Mouse (Mus musculus): ENCODE data around the gene Zfp787. TPM values are rescaled to one million over a fixed set of nuclear protein-coding genes. Genes with fewer than 3 reads are reported as not detected.

The Zfp787 gene
- polyA plus RNA-seq, 1 experiment from 2014 or later, result 27.7 TPM

DNA sequence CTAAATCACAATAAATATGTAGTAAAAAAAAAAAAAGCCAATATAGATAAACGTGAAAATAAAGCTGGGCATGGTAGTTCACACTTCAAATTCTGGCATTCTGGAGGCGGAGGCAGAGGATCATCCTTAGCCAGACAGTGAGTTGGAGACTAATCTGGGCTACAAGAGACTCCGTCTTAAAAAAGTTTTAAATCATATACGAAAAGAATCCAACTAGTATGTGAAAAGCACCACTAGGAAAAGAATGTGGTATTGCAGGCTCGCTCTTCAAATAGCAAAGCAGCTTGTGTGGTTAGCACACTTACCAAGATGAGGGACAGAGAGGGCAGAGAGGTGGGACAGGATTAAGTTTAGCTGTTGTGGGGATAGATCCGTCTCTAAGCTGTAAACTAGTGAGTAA lies 15.1 kb upstream of the Zfp787 start:
- ATAC-seq (ENCODE audit: low FRiP score, low TSS enrichment), result no peak
- peaks cover 8% of the 10 kb centered on the region; the same call in 1 of the 2 replicates for H3K36me3 ChIP-seq (ENCODE audit: insufficient read depth, low read length)
- H3K4me2 ChIP-seq (replicated peaks; ENCODE audit: low read depth, low read length), result peak overlapping the region; percentile 95
- H3K27ac ChIP-seq (ENCODE audit: low read length), result peak overlapping the region; percentile 91
- H3K9ac ChIP-seq (replicated peaks; ENCODE audit: low read length), result peak overlapping the region; percentile 67
- H3K9me3 ChIP-seq (ENCODE audit: low read length), result no peaks in the 10 kb centered on the region
- peaks cover 15% of the 10 kb centered on the region for H3K4me1 ChIP-seq (ENCODE audit: insufficient read depth, low read length)
- H3K27me3 ChIP-seq (ENCODE audit: insufficient read depth, low read length), result no peaks in the 10 kb centered on the region
- H3K4me3 ChIP-seq (ENCODE audit: low read length), result peak overlapping the region; percentile 74
- 48% methylated on average over 6 of the region's 6 CpGs for WGBS

DNA sequence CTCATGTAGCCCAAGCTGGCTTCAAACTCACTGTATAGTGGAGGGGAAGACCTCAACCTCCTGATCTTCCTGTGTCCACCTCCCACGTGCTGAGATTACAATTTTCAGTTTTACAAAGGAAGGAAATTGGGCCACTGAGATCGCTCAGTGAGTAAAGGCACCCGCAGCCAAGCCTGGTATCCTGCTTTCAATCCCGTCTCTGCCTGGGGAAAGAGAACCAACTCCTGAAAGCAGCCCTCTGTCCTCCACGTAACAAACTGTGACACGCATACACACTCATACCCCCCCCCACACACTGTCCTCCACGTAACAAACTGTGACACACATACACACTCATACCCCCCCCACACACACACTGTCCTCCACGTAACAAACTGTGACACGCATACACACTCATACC lies 14.6 kb upstream of the Zfp787 start:
- Histone ChIP-seq H3K9ac (replicated peaks; ENCODE audit: low read length) (no peak overlapping the region), H3K27ac (ENCODE audit: low read length) (no peak overlapping the region), H3K4me2 (replicated peaks; ENCODE audit: low read depth, low read length) (no peak overlapping the region), H3K4me3 (ENCODE audit: low read length) (no peak overlapping the region), H3K27me3 (ENCODE audit: insufficient read depth, low read length) (no peaks in the 10 kb centered on the region), H3K4me1 (ENCODE audit: insufficient read depth, low read length) (peaks cover 15% of the 10 kb centered on the region), H3K36me3 (ENCODE audit: insufficient read depth, low read length) (peaks cover 4% of the 10 kb centered on the region; the same call in 1 of the 2 replicates), H3K9me3 (ENCODE audit: low read length) (no peaks in the 10 kb centered on the region)
- WGBS, result 73% methylated on average over 9 of the region's 9 CpGs
- no peak for ATAC-seq (ENCODE audit: low FRiP score, low TSS enrichment)

DNA sequence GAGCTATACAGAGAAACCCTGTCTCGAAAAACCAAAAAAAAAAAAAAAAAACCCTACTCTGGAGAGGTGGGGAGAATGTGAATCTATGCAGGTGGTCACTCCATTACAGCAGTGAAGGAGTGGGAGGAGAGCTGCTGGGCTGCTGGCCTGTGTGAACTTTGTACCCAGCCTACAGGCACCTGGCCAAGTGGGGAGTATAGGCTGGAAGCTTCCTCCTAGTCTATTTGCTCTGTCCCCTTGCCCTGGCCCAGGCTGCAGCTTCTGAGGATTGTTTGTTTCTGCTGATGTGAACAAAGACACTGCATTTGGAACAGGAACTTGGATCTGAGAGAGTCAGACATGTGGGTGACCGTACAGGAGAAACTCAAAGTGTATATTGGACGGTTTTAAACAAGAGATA lies 13.6 kb upstream of the Zfp787 start:
- WGBS, result 55% methylated on average over 3 of the region's 3 CpGs

DNA sequence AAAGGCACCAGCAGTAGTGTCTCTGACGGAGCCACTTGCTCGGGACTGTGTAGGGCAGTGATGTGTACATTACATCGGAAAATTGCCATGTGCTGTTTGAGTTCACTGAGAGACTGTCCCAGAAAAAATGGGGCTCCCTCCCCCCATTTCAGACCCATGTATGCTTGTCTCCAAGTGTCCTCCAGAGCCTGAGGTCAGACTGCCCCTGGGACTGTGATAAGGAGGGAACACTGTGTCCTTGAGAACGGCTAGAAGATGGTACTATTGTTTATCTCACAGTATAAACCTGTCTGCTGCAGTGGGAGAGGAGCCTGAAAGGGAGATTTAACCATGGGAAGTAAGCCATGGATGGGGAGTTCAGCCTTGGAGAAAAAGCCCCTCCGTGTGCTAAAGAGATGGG lies 8.9 kb upstream of the Zfp787 start:
- no peak overlapping the region for H3K4me2 ChIP-seq (replicated peaks; ENCODE audit: low read depth, low read length)
- H3K27me3 ChIP-seq (ENCODE audit: insufficient read depth, low read length), result no peaks in the 10 kb centered on the region
- H3K4me1 ChIP-seq (ENCODE audit: insufficient read depth, low read length), result no peaks in the 10 kb centered on the region
- no peak overlapping the region for H3K4me3 ChIP-seq (ENCODE audit: low read length)
- ATAC-seq (ENCODE audit: low FRiP score, low TSS enrichment), result no peak
- H3K36me3 ChIP-seq (ENCODE audit: insufficient read depth, low read length), result no peaks in the 10 kb centered on the region
- H3K9me3 ChIP-seq (ENCODE audit: low read length), result no peaks in the 10 kb centered on the region
- 55% methylated on average over 5 of the region's 5 CpGs for WGBS
- H3K9ac ChIP-seq (replicated peaks; ENCODE audit: low read length), result no peak overlapping the region
- H3K27ac ChIP-seq (ENCODE audit: low read length), result no peak overlapping the region

More for the DNA sequence above, 13.6 kb upstream of the Zfp787 start:
- H3K27me3 ChIP-seq (ENCODE audit: insufficient read depth, low read length), result no peaks in the 10 kb centered on the region
- H3K4me3 ChIP-seq (ENCODE audit: low read length), result no peak overlapping the region
- peak overlapping the region; percentile 62; the same call in 1 of the 2 replicates for H3K27ac ChIP-seq (ENCODE audit: low read length)
- H3K36me3 ChIP-seq (ENCODE audit: insufficient read depth, low read length), result no peaks in the 10 kb centered on the region
- H3K9ac ChIP-seq (replicated peaks; ENCODE audit: low read length), result no peak overlapping the region
- H3K9me3 ChIP-seq (ENCODE audit: low read length), result no peaks in the 10 kb centered on the region
- no peak for ATAC-seq (ENCODE audit: low FRiP score, low TSS enrichment)
- no peak overlapping the region for H3K4me2 ChIP-seq (replicated peaks; ENCODE audit: low read depth, low read length)
- peaks cover 15% of the 10 kb centered on the region for H3K4me1 ChIP-seq (ENCODE audit: insufficient read depth, low read length)

DNA sequence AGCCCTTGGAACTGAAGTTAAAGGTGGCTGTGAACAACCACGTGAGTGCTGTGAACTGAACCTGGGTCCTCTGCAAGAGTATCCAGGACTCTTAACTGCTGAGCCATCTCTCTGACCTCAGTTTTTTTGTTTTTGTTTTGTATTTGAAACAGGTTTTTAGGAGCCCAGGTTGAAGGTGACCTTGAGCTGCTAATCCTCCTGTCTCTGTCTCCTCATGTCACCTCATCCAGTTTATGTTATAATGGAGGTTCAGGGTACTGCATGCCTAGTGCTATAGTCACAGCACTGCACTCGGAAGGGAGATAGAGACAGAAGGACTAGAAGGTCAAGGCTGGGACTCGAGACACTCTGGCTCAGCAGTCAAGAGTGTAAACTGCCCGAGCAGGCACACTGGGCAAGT lies 6.4 kb upstream of the Zfp787 start:
- H3K4me1 ChIP-seq (ENCODE audit: insufficient read depth, low read length), result peaks cover 4% of the 10 kb centered on the region
- no peaks in the 10 kb centered on the region for H3K36me3 ChIP-seq (ENCODE audit: insufficient read depth, low read length)
- no peaks in the 10 kb centered on the region for H3K27me3 ChIP-seq (ENCODE audit: insufficient read depth, low read length)
- 77% methylated on average over 4 of the region's 4 CpGs for WGBS
- no peak overlapping the region for H3K27ac ChIP-seq (ENCODE audit: low read length)
- no peak overlapping the region for H3K9ac ChIP-seq (replicated peaks; ENCODE audit: low read length)
- H3K4me3 ChIP-seq (ENCODE audit: low read length), result no peak overlapping the region
- no peak overlapping the region for H3K4me2 ChIP-seq (replicated peaks; ENCODE audit: low read depth, low read length)
- no peaks in the 10 kb centered on the region for H3K9me3 ChIP-seq (ENCODE audit: low read length)
- no peak for ATAC-seq (ENCODE audit: low FRiP score, low TSS enrichment)

DNA sequence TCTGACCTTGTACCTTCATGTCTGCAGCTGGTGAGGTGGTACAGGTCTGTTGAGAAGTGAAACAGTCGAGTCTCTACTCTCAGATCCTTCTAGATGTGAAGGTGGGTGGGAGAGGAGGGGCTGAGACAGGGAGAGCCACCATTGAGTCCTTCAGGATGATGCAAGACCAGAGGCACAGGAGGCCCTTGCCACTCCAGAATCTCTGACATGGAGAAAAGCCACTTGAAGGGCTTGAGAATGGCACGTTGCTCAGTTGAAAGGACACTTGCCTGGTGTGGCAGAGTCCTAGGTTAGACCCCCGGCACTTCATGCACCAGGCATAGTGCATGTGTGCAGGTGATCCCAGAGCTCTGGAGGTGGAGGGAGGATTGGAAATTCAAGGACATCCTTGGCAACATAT lies 5.7 kb upstream of the Zfp787 start:
- no peaks in the 10 kb centered on the region for H3K36me3 ChIP-seq (ENCODE audit: insufficient read depth, low read length)

DNA sequence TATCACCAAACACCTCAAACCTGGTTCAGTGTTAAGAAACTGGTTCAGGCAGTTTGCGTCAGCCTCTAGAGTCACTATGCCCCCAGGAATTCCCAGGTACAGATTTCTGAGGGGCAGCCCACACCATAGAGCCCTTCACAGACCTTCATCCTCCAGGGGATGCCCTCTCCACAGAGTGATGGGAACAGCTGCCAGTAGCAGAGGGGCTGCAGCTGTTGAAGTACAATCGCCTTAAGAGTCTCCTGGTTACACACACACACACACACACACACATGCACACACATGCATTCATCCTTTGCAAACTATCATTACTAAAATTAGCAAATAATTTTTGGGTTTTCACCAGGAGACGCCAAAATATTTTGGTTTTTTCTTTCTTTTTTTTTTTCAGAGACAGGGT lies 3.8 kb upstream of the Zfp787 start:
- no peaks in the 10 kb centered on the region for H3K36me3 ChIP-seq (ENCODE audit: insufficient read depth, low read length)
- peaks cover 14% of the 10 kb centered on the region for H3K4me1 ChIP-seq (ENCODE audit: insufficient read depth, low read length)
- 84% methylated on average over 3 of the region's 3 CpGs for WGBS
- no peaks in the 10 kb centered on the region for H3K9me3 ChIP-seq (ENCODE audit: low read length)
- no peak overlapping the region for H3K9ac ChIP-seq (replicated peaks; ENCODE audit: low read length)
- no peaks in the 10 kb centered on the region for H3K27me3 ChIP-seq (ENCODE audit: insufficient read depth, low read length)
- no peak for ATAC-seq (ENCODE audit: low FRiP score, low TSS enrichment)
- no peak overlapping the region for H3K4me3 ChIP-seq (ENCODE audit: low read length)
- H3K4me2 ChIP-seq (replicated peaks; ENCODE audit: low read depth, low read length), result no peak overlapping the region
- 0 out of 2 replicates have a peak overlapping the region, but pooled peaks have one; percentile 36 for H3K27ac ChIP-seq (ENCODE audit: low read length)

More for the DNA sequence above, 5.7 kb upstream of the Zfp787 start:
- Histone ChIP-seq H3K27me3 (ENCODE audit: insufficient read depth, low read length) (no peaks in the 10 kb centered on the region), H3K9me3 (ENCODE audit: low read length) (no peaks in the 10 kb centered on the region), H3K4me2 (replicated peaks; ENCODE audit: low read depth, low read length) (no peak overlapping the region), H3K9ac (replicated peaks; ENCODE audit: low read length) (no peak overlapping the region), H3K4me3 (ENCODE audit: low read length) (no peak overlapping the region), H3K27ac (ENCODE audit: low read length) (no peak overlapping the region), H3K4me1 (ENCODE audit: insufficient read depth, low read length) (peaks cover 10% of the 10 kb centered on the region)
- ATAC-seq (ENCODE audit: low FRiP score, low TSS enrichment), result no peak
- 60% methylated on average over 3 of the region's 3 CpGs for WGBS

DNA sequence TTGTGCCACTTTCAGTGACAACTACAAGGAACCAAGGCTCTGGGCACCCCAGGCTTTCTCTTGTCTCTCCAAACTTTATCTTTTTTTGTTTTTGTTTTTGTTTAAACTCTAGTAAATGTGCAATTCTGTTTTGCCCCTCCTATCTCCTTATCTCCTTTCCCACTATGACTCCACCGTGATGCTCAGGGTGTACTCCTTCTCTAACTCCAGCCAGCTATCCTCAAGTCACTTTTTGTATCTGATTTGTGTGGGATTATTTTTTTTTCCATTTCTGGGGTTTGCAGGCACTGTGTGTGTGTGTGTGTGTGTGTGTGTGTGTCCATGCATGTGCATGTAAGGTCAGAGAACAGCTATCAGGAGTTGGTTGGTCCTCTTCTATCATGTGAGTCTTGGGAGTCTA lies 1.7 kb upstream of the Zfp787 start:
- no peak for ATAC-seq (ENCODE audit: low FRiP score, low TSS enrichment)
- no peaks in the 10 kb centered on the region for H3K9me3 ChIP-seq (ENCODE audit: low read length)
- no peaks in the 10 kb centered on the region for H3K36me3 ChIP-seq (ENCODE audit: insufficient read depth, low read length)
- peak overlapping the region; percentile 54 for H3K4me2 ChIP-seq (replicated peaks; ENCODE audit: low read depth, low read length)
- peaks cover 27% of the 10 kb centered on the region for H3K4me1 ChIP-seq (ENCODE audit: insufficient read depth, low read length)
- 64% methylated on average over 1 of the region's 1 CpGs for WGBS
- H3K27me3 ChIP-seq (ENCODE audit: insufficient read depth, low read length), result no peaks in the 10 kb centered on the region
- H3K9ac ChIP-seq (replicated peaks; ENCODE audit: low read length), result peak overlapping the region; percentile 15; the same call in 1 of the 2 replicates
- peak overlapping the region; percentile 96 for H3K27ac ChIP-seq (ENCODE audit: low read length)
- H3K4me3 ChIP-seq (ENCODE audit: low read length), result no peak overlapping the region; the same call in 1 of the 2 replicates

DNA sequence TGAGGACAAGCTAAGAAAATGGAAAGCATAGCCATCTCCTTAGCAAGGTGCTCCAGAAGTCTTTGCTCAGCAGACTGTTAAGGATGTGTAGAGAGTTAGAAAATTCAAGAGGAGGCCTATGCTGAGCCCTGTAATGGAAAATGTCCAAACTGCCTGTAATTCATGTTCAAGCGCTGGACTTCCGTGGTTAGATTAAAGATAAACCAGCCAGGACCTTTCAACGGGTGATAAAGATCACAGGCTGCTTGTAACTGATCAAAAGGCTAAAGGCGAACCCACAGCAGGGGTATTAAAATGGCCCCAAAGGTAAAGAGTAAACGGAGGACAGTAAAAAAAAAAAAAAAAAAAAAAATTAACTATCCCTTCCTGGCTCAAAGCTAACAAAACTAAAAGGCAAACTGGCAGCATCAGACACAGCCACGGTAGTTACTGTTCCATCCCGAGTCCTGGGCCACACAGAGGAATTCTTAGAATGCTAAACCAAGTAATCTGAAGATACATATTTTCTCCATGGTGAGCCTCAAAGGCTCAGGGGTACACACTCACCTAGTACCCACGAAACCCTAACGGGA lies 1.2 kb upstream of the Zfp787 start:
- Histone ChIP-seq H3K4me2 (replicated peaks; ENCODE audit: low read depth, low read length) (peak overlapping the region; percentile 54), H3K9ac (replicated peaks; ENCODE audit: low read length) (peak overlapping the region; percentile 61)
- 41% methylated on average over 9 of the region's 9 CpGs for WGBS

DNA sequence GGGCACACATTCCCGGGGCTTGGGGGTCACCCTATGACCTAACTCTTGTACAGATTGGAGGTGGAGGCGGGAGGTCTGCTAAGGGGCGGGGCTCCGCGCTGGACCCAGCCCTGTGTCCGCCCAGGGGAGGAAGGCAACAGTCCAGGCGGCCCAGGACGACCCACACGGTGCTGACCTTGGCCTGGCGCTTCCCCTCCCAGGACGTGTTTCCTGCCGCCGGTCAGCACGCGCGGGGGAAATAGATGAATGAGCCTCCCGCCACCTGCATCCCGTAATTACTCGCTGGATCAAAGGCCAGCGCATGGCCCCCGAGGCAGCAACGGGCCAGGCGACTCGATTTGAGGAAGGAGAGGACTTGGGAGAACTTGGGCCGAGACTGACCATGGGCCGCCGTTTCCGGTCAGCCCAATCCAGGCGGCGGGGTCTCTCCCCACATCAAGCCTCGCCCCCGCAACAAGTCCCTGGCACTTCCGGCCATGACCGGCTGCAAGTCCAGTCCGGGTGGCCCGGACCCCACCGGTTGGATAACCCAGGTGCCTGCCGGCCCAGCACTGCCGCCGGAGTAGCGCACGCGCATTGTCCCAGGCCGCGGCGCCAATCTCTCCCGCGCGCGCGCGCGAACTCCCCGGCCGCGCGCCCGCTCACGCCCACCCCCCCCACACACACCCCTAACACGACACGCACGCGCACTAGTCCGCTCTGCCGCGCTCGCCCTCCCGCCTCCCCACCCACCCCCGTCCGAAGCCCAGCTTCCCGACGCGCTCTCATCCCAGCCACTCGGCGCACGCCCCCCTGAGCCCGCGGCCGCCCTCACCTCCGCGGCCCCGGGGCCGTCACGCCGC lies 545 bp downstream of the Zfp787 start:
- no peaks in the 10 kb centered on the region for H3K9me3 ChIP-seq (ENCODE audit: low read length)
- peak overlapping the region; percentile 90 for H3K9ac ChIP-seq (replicated peaks; ENCODE audit: low read length)
- H3K27me3 ChIP-seq (ENCODE audit: insufficient read depth, low read length), result no peaks in the 10 kb centered on the region
- peak; percentile 77 for ATAC-seq (ENCODE audit: low FRiP score, low TSS enrichment)
- peak overlapping the region; percentile 78 for H3K4me2 ChIP-seq (replicated peaks; ENCODE audit: low read depth, low read length)
- WGBS, result 0% methylated on average over 60 of the region's 85 CpGs
- H3K36me3 ChIP-seq (ENCODE audit: insufficient read depth, low read length), result no peaks in the 10 kb centered on the region
- H3K4me3 ChIP-seq (ENCODE audit: low read length), result peak overlapping the region; percentile 88
- H3K27ac ChIP-seq (ENCODE audit: low read length), result peak overlapping the region; percentile 96
- peaks cover 27% of the 10 kb centered on the region for H3K4me1 ChIP-seq (ENCODE audit: insufficient read depth, low read length)

More for the DNA sequence above, 1.2 kb upstream of the Zfp787 start:
- Histone ChIP-seq H3K36me3 (ENCODE audit: insufficient read depth, low read length) (no peaks in the 10 kb centered on the region), H3K27me3 (ENCODE audit: insufficient read depth, low read length) (no peaks in the 10 kb centered on the region), H3K9me3 (ENCODE audit: low read length) (no peaks in the 10 kb centered on the region), H3K4me1 (ENCODE audit: insufficient read depth, low read length) (peaks cover 27% of the 10 kb centered on the region), H3K27ac (ENCODE audit: low read length) (peak overlapping the region; percentile 96), H3K4me3 (ENCODE audit: low read length) (peak overlapping the region; percentile 88)
- ATAC-seq (ENCODE audit: low FRiP score, low TSS enrichment), result no peak

All from kidney, embryonic 16.5 days (tissue).